Mouse (Mus musculus) embryo, embryonic 11 days (tissue): ENCODE results near the gene Gm10358.
"Not testable (repeated sequence)": the region's sequence is repeated elsewhere in the genome, so short reads cannot be mapped to it uniquely, and the experiment has no call there.

Source experiments
- DNase-seq: peaks from one replicate; pipeline ENCODE4 v3.0.0-alpha.2; 2015

Gene Gm10358

GRCm38 (mm10) chr8:75406489-75406888, at the start of gene Gm10358:
Gene Gm10358, minus strand, starts transcription at chr8:75406589.
- DNase-seq: no peak

- DNase-seq: no peak
Measured at GRCm38 (mm10) chr8:75448394-75448793, 42.0 kb upstream of the Gm10358 start, which contains the start of gene Iqcm. Gene Iqcm, plus strand, starts transcription at chr8:75448694.

- not testable (repeated sequence) for DNase-seq
Measured at GRCm38 (mm10) chr8:75415696-75416095, 9.3 kb upstream of the Gm10358 start.

- no peak for DNase-seq
Measured at GRCm38 (mm10) chr8:75384770-75385290, 21.6 kb downstream of the Gm10358 start.

- DNase-seq: no peak
Measured at GRCm38 (mm10) chr8:75375530-75376123, 30.8 kb downstream of the Gm10358 start.

- no peak for DNase-seq
Measured at GRCm38 (mm10) chr8:75372006-75372405, 34.4 kb downstream of the Gm10358 start.
